Mouse (Mus musculus): ENCODE measurements around the gene Wfdc3.

Gene Wfdc3

DNA sequence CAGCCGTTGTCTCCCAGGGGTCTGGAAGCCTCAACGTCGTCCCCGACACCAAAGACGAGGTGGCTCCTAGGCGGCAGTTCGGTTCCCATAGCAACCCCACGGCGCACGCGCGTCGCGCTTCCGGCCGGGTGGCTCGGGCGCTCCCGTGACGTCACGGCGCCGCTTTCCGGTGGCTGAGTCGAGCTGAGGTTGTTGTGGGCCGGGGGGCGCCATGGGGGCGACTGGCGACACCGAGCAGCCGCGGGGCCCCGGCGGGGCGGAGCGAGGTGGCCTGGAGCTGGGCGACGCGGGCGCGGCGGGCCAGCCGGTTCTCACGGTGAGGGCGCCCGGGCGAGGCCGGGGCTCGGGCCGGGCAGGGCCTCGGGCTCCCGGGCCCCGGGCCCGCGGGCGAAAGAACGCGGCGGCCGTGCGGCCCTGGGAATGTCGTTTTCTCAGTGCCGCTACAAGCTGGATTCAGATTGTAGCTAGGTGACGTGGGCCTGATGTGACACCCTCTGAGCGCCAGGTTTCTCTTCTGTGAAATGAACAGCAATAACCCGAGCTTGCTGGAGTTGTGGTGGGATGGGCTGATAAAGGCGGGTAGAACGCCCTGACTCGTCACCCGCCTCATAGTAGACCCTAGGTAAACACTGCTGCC is at the start of gene Wfdc3, which contains the start of gene Dnttip1:
Gene Wfdc3 (minus strand): TSS at position 89 of the 637 bp plus-strand sequence.
Gene Dnttip1 (plus strand): TSS at position 141 of the 637 bp plus-strand sequence.
- peak; percentile 90 to 93 for DNase-seq

DNA sequence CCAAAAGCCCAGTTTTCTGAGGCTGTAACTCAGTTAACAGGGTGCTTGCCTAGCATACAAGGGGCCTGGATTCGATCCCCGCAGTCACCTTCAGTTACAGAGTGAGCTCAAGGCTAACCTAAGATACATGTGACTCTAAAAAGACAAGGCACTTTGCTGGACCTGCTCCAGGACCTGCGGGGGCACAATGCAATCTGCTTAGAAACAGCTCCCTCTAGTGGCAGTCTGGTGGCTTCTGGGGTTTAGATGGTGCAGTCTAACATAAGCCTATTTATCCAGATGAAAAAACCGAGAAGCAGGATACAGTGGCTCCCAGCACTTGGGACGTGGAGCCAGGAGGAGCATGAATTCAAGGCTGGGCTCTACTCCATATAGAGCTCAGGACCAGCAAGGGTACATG is 48.6 kb upstream of the Wfdc3 start:
- peak; percentile 81 to 89 for DNase-seq

DNA sequence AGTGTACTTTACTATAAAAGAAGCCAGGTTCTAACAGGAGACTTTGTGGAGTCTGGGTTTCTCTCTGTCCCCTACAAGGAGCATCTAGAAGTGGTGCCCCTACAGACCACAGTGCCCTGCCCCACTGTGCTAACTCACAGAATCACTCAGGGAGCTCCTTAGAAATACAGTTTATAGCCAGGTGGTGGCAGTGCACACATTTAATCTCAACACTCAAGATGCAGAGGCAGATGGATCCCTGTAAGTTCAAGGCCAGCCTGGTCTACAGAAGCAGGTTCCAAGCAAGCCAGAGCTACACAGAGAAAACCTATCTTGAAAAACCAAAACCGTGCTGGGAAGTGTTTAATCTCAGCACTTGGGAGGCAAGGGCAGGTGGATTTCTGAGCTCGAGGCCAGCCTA is 48.0 kb upstream of the Wfdc3 start:
- no peak for DNase-seq

DNA sequence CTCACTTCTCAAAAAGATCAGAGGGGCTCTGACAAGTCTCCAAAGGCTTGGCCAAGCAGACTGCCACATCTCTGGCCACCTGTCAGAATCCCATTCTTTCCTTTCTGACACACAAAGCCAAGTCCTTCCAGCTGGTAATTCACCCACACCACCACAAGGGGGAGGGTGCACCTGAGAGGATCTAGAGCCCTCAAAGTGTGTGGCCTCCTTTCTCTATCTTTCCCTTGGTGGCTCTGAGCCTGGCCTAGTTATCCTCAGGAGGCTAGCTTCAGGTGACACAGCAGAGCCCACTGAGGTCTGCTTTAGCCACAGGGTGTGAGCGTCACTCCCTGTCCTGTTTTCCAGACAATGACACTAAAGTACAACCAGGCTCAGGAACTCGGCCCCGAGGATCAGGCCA is 47.5 kb upstream of the Wfdc3 start:
- DNase-seq: peak; percentile 53 to 65

DNA sequence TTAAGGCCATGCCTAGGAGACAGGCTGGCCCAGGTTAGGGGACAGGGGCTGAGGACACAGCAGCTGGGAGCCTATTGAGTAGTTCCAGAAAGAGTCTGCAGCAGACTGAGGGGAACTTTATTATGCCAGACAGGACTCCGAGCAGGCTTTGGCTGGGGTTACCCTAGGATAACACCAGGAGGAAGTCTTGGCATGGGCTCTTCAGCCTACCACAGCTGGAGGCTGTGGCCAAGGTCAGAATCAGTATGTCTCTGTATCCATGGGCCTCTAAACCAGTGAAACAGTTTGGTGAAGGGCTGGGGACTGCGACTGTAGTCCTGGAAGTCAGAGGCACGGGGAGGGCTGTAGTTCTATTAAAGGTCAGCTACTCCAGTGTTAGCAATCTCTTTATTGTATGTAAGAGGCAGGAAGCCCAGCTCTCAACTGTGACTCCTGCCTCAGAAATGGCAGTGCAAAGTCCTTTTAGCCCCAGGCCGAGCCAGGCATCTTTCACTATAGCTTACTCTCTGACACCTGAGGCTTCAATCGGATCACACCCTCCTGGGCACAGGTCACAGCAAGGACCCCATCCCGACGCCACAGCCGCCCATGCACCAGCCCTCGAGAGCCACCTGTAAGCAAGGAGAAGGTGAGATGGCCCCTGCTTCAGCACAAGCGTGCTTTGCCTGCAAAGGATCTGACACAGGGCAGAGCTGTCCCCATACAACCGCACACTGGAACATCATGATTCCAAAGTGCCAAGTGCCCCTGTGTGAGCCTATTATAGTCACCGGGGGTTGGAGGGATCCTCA is 46.9 kb upstream of the Wfdc3 start:
- no peak for DNase-seq

DNA sequence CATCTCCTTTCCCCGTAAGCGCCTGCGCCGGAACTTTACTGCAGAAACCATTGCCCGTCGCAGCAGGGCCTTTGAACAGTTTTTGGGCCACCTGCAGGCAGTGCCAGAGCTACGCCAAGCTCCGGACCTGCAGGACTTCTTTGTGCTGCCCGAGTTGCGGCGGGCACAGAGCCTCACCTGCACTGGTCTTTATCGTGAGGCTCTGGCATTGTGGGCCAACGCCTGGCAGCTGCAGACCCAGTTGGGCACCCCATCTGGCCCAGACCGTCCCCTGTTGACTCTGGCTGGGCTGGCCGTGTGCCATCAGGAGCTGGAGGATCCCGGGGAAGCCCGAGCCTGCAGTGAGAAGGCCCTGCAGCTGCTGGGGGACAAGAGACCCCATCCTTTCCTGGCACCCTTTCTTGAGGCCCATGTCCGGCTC is 46.1 kb upstream of the Wfdc3 start:
- no peak for DNase-seq

DNA sequence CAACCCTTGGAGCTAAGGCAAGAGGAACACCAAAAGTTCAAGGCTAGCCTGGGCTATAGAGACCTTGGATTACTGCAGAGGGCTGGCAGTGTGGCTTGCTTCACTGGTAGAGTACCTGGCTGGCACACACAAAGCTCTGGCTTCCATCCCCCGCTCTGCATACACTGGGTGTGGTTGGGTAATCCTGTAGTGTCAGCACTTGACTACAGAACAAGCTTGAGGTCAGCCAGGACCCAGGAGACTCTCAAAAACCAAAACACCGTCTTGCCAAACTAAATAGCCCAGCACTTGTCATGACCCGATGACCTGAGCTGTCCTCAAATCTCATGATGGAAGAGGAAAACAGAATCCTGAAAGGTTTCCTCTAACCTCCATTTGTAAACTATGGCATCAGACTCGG is 44.7 kb upstream of the Wfdc3 start:
- DNase-seq: peak; percentile 84 to 90

DNA sequence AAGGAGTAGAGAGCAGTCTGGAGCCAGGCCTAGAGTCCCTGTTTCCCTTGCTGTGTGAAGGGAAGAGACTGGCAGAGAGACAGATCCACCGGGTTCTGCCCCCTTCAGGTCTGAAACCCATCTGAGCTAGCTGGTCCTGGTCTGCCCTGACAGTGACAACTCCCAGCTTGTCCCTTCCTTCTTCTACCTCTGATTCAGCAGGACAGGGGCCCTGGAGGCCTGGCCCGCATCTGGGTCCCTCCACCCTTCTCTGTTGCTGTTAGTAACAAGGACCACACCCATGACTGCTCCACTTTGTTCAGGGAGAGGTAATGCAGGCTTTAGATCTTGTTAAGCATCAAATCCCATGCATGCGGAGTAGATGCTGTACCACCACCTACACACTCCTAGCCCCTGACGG is 42.7 kb upstream of the Wfdc3 start:
- no peak for DNase-seq

DNA sequence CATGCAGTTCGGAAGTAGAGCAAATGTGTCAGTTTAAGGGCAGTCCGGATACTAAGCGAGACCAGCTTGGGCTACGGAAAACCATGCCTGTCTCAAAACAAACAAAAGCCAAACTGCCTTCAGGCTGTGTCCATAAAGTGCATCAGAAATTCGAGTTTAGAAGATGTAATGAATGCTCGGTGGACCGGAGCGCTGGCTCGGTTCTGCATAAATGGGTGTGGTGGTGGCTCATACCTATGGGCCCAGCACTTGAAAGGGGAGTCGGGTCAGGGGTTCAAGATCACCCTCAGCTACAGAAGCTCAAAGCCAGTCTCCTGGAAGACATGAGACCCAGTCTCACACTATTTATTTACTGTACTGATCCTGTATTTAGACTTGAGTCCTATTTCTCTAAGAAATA is 42.0 kb upstream of the Wfdc3 start:
- DNase-seq: no peak

DNA sequence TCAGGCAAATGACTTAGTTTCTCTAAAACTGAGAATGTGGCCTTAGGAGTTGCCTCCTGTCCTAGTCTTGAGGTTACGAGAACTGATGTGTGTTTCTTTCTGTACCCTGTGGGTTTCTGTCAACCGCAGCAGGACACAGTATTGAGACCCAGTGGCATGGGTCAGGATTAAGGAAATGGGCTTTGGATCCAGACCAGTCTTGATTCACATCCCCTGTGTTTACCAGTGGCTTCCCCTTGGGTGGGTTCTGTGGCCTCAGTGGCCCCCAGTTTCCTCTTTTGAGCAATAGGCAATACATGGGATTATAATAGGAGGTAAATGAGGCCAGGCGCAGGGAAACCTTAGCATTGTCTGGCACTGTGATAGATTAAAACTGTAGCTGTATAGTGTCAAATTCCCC is 41.3 kb upstream of the Wfdc3 start:
- DNase-seq: peak in 1 of 2 experiments; percentile 41

DNA sequence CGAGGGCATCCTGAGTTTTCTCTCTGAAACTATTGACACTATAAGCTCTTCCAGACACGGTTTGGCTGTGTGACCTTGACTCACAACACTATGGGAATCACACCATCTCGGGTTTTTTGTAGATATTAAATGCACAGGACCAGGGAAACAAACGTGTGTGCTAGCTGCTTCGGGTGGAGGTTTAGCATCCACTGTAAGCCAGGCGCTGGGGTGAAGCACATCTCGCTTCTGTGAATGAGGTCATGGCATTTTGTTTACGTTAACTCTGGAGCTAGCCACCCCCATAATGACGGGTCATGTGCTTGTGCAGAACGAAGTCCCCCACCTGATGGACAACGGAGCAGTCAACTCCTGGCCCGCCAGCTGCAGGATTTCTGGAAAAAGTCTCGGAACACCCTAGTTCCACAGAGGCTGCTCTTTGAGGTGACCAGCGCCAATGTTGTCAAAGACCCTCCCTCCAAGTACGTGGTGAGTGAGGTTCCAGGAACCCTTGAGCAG is 40.7 kb upstream of the Wfdc3 start:
- peak; percentile 42 to 56 for DNase-seq

DNA sequence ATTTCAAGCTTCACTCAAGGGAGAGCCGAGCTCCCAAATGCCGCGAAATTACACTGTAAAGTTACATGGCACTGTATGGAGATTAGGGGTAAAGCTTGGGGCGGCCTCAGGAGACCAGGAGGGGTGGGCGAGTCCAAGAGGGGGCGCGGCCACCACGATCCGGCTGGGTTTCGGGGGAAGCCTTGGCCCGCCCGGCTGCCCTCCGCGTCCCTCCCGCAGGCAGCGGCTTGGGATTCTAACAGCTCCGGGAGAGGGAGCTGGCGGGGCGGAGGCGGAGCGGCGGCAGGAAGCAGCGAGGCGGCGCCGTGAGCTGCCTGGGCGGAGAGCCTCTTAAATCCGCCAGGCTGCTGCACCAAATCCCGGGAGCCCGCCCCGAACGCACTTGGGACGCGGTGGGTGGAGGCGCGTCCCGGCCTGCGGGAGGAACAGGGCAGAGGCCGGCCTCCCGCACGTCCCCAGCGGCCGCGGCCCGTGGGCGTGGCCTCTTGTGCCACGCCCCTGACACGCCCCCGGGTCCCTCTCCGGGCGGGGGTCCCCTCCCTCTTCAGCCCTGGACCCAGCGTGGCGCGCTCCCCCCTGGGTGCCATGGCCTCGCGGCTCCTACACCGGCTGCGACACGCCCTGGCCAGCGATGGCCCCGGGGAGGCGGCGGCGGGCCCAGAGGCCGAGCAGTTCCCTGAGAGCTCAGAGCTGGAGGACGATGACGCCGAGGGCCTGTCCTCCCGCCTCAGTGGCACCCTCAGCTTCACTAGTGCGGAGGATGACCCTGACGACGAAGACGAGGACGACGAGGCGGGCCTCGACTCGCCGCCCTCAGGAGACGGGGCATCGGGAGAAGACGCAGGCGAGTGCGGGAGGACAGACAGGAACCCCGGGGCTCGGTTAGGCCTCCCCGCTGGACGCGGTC is 40.0 kb upstream of the Wfdc3 start, which contains the start of gene Snx21:
Gene Snx21 (plus strand): TSS at position 343 of the 907 bp plus-strand sequence.
- peak; percentile 96 to 97 for DNase-seq

DNA sequence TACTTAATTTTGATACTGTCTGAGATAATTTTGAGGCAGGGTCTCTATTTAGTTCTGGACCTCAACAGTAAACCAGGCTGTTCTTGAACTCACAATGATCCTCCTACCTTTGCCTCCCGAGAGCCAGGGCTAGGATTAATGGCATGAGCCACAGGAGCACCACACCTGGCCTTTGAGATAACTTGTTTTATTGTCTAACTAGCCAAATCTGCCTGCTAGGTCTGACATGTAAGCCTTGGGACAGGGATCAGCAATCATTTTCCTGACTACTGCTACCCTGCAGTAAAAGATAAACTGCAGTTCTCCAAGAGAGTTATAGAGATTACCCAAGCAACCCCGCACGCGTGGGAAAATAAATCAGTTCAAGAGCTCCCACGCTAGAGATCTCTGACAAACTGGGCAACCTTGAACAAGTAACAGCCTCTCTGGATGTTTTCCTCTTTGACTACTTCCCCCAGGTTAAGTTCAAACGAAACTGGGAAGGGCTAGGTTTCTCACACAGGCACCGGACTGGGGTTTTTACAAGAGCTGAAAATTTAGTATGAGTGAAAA is 39.2 kb upstream of the Wfdc3 start:
- no peak for DNase-seq

DNA sequence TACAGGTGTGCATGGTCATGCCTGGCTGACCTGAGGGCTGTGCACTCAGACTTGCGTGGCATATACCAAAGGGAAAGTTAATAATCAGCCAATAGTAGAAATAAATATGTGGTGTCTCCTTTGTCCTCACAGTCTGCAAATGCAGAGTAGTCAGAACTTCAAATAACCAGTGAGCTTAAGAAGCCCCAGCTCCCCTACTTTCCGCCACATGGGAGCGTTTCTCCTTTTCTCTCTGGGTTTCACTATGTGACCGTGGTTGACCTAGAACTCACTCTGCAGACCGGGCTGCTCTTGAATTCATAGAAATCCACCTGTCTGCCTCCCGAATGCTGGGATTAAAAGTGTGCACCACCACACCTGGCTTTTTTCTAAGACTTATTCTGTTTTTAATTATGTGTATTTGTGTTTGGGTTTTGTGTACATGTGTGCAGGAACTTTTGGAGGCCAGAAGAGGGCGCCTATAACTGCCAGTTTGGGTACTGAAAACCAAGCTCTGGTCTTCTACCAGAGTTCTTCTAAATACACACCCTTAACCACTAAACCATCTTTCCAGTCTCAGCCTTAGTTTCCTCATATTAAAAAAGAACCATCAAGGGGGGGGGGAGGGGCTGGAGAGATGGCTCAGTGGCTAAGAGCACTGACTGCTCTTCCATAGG is 38.3 kb upstream of the Wfdc3 start:
- DNase-seq: no peak

DNA sequence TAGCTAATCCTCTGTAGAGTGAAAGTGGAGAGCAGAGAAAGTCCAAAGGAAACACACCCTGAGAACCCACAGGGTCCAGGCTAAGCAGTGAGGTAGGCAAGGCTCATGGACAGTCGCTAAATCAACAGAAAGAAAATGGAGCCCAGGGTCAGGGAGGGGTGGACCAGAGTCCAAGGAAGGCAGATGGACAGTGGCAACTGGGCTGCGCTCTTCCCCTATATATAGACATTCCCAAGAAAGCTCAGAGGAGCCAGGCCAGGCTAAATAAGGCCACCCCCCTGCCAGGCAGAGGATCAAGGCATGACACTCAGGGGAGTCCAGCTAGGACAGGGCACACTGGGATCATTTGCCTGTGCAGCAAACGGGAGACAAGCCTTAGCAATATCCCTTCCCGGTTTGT is 36.1 kb upstream of the Wfdc3 start:
- DNase-seq: no peak

DNA sequence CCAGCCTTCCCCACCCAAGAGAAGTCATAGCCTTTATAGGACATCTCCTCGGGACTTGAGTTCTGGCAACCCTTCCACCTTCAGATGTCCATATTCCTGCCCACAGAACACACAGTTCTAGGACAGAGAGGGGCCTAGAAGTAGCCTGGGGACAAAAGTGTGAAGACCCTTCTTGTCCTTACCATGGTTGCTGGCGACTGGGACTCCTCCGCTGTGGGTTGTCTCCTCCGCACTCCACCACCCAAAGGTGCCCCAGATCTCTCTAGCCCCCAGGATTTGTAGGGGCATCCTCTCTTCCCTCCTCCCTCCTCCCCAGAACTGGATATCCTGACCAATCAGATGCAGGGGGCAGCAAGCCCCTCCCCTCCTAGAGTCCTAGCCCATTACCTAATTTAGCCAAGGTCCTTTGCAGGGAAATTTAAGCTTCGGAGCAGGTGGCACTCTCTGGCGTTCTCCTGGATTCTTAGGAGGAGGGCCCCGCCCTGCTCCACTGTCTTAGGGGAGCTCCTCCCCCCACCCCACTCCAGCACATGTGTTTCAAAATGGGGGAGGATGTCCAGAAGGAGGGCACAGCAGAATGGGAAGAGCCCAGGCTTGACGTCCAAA is 33.9 kb upstream of the Wfdc3 start, which contains the start of gene Tnnc2:
Gene Tnnc2 (minus strand): TSS at position 487 of the 606 bp plus-strand sequence.
- DNase-seq: no peak

DNA sequence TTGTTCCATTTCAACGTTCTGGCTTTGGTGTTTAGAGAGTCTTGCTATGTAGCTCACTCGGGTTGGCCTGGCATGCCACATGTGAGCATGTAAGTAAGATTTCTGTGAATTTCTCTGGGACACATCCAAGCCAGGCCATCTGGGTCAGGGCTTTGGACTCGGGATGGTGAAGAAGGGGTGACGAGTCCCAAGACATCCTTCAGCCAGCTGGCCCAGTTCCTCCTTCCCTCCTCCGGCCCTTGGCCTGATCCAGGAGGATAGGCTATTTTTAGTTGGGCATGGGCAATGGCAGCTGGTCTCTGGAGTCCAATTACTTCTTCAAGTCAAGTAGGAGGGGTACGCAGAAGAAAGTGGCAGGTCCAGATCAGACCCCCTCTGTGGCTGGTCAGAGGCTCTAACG is 33.1 kb upstream of the Wfdc3 start:
- no peak for DNase-seq

DNA sequence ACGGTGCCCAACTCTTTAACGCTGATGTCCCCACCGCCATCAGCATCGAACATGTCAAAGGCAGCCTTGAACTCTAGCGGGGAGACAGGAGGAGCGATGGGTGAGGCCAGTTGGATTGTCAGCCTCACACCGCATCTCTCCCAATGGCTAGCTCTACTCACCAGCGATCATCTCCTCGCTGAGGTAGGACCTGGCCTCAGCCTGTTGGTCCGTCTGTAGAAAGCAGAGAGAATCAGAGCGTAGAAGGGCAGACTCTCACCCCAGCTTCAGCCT is 32.2 kb upstream of the Wfdc3 start:
- no peak for DNase-seq

DNA sequence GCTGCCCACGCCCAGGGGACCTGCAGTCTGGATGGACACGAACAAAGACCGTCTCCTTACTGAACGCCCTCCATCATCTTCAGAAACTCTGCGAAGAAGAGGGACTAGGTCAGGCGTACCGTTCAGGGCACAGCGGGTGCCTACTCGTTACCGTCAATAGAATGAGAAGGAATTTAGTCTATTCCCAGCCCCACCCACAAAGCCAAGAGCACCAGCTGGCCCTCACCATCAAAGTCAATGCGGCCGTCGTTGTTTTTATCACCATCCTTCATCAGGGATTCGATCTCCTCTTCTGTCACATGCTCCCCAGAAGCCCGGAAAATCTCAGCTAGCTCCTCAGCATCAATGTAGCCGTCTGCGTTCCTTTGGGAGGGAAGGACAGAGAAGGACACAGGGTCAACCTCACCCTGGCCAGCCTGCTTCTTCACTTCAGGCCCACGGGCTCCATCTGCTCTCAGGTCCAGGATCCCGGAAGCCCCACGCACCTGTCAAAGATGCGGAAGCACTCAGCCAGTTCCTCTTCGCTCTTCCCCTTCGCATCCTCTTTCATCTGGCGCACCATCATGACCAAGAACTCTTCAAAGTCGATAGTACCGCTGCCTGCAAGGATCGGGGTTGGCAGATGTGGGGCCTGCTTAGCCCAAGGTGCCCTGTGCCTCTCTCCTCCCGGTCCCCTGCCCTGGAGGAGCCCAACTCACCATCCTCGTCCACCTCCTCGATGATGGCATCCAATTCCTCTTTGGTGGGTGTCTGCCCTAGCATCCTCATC is 31.7 kb upstream of the Wfdc3 start:
- no peak for DNase-seq

DNA sequence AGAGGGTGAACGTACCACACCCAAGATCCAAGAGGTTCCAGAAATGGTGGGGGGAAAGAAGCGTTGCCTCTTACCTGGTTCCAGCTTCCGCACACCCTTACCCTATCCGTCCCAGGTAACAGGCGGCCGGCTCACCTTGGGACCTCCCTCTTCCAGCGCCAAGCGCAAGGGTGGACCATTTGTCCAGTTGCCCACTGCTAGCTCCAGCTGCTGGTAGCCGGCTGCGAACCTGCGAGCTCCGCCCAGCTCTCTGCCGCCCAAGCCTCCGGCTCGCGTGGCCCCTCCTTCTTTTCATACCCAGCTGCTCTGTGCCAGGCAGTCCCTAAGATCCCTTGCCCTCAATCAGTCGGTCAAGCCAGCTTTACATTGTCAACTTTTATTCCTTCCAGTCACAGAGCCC is 31.1 kb upstream of the Wfdc3 start:
- no peak for DNase-seq

DNA sequence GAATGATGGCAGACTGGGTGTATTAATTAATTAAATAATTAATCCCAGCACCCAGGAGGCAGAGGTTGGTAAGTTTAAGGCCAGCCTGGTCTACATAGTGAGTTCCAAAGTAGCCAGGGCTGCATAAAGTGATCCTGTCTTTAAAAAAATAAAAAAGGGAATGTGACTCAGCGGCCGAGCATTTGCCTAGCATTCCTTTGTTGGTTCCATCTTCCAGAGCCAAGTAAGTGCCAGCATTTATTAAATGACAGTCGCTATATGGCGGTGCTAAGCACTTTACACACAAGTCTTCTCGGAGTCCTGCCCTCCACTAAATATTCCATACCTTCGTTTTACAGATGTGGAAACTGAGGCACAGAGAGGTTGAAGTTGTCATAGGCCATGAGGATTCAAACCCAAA is 30.4 kb upstream of the Wfdc3 start:
- DNase-seq: no peak
